Mouse (Mus musculus): ENCODE measurements around the gene Pi4k2a.

GRCm38 (mm10) chr19:42157493-42158237, 67.4 kb downstream of the Pi4k2a start:
- TF ChIP-seq POLR2A (IDR thresholded peaks at IDR 0.05; ENCODE audit: low read depth, low read length), result no peak
- TF ChIP-seq CTCF (IDR thresholded peaks at IDR 0.05; ENCODE audit: extremely low read depth, insufficient read depth, insufficient read length, insufficient replicate concordance), result no peak

Measured in spleen, adult 2 months (tissue).